Mouse (Mus musculus): ENCODE data around the gene Ncs1.

DNA sequence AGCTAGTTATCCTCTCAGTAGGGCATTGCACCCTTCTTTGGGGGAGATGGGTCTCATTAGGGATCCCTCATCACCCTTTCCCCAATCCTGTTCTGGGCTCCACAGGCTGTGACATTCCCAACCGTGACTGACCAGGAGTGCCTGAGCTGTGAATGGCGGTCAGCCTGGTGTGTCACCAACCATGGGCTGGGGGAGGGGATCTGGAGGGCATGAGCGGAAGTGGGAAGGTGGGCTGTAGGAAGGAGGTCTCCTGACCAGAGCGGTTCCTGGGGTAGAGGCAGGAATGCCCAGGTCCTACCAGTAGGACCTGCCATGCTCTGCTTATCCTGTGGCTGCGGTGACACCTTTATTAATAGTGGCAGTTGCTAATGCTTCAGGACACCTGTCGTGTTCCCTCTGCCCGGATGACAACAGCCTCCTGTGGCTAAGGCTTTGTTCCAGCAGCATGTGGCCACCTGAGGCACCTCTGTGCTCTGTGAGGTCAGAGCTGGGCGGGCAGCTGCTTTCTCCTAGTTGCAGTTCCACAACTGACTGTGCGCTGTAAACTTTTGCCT is 13.8 kb downstream of the Ncs1 start:
- no peak for TF ChIP-seq POLR2A (IDR thresholded peaks at IDR 0.05; ENCODE audit: low read depth, low read length)
- TF ChIP-seq CTCF (IDR thresholded peaks at IDR 0.05; ENCODE audit: extremely low read depth, insufficient read length, insufficient replicate concordance, low read depth, low read length) = no peak
